Mouse (Mus musculus) lung, adult 2 months (tissue): ENCODE results near the gene Hao1.

Source experiments
- CTCF ChIP-seq: fragments of 200-500 bp; IDR thresholded peaks from 2 replicates; pipeline ENCODE4 v1.5.1; 2011; ENCODE audit warnings: mild to moderate bottlenecking, low read length, control low read depth; ENCODE audit not compliant: insufficient read depth
- POLR2A ChIP-seq: fragments of 200-500 bp; IDR thresholded peaks from 2 replicates; pipeline ENCODE4 v1.6.1; 2011; ENCODE audit warnings: low read depth, mild to moderate bottlenecking, control low read depth, low read length, borderline replicate concordance; ENCODE audit errors: extremely low read depth

DNA sequence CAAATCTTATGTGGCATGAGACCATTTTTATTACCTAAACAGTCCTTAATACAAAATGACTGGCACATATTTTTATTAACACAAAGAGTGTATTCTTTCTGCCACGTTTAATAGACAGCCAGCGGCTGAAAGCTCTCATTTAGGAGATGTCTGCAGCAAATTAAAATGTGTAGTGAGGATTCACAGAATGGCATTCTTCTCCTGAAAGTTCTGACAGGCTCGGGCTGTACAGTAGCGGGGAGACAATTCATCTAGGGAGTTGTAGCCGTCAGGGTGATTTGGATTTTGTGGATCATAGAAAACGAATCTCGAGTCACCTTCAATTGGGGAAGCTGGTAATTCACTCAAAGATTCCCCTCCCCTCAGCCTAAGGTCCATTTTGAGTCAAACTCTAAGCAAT lies 55.7 kb downstream of the Hao1 start:
- TF ChIP-seq CTCF (no peak), POLR2A (no peak)
